Mouse (Mus musculus) left cerebral cortex, postnatal 25 days (tissue): Measurements from ENCODE around the gene Opn3. TPM values are rescaled to one million over a fixed set of nuclear protein-coding genes. Genes with fewer than 3 reads are reported as not detected.
A peak's percentile ranks its signal among the peaks of the same experiment; 100 is the strongest.

Source experiments
- DNase-seq, 2 experiments: peaks; one replicate each; pipeline ENCODE4 v3.0.0; 2022; ENCODE audit warnings: low spot score in 2 of 2, mixed read lengths in 1 of 2
- intact Hi-C: fragments of 180-260 bp; cut with DNase I; formaldehyde crosslinking; loops from one replicate; pipeline ENCODE4 v1.15.1; 2025
- total RNA-seq, 2 experiments: library from RNA; stranded (reverse); gene quantifications; 2 replicates each; pipeline ENCODE4 v1.2.3; 2021

Opn3 gene
- total RNA-seq, result 1 to 10 TPM; 8.2 to 8.9 TPM

DNA sequence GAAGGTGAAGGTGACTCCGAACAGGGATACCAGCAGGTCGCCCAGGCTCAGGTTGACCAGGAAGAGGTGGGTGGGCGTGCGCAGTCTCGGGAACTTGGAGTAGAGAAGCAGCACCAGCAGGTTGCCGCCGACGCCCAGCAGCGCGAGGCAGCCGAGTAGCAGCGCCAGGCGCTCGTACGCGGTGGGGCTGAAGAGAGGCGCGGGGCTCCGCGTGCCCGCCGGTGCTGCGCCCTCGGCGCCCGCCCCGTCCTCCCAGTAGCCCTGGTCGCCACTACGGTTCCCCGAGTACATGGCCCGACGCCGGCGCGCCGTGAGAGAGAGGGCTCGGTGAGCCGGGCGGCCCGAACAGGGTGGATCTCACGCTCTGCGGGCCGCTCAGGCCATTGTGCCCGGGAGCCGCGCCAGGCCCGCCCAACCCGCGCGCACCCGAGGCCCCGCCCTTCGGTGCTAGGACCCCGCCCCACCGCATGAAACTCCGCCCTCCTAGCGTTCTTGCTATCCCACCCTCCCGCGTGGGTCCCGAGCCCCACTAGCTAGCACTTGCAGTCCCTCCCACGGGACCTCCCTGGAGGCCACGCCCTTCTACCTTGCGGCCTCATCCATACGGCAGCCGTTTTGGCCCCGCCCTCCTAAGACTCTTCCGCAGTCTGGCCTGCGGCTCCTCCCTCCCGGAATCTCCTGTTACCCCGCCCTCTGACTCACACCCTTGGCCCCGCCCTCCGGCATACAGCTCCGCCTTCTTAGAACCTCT lies at the start of gene Opn3, which contains the start of gene Chml:
Opn3 (minus strand) TSS at position 531 of the 751 bp plus-strand sequence.
Chml (minus strand) TSS at position 656 of the 751 bp plus-strand sequence.
- peak; percentile 92 to 99 for DNase-seq
- intact Hi-C loops, result loop anchor here (1.0 to 5.0 kb wide), 2 partner anchors 67 to 175 kb away; partner anchors contain the start of gene Fh1

- no peak for DNase-seq
- intact Hi-C loops, result no loop called here
These were observed 33.2 kb upstream of the Opn3 start for GRCm38 (mm10) chr1:175725771-175726170.

- intact Hi-C loops, result no loop called here
- no peak for DNase-seq
These were observed 24.3 kb upstream of the Opn3 start for GRCm38 (mm10) chr1:175716832-175717231.

GRCm38 (mm10) chr1:175712338-175712909 lies 19.8 kb upstream of the Opn3 start:
- DNase-seq, result no peak
- intact Hi-C loops, result no loop called here

- DNase-seq, result no peak
- intact Hi-C loops, result no loop called here
These were observed 15.4 kb upstream of the Opn3 start for GRCm38 (mm10) chr1:175708013-175708412.

DNA sequence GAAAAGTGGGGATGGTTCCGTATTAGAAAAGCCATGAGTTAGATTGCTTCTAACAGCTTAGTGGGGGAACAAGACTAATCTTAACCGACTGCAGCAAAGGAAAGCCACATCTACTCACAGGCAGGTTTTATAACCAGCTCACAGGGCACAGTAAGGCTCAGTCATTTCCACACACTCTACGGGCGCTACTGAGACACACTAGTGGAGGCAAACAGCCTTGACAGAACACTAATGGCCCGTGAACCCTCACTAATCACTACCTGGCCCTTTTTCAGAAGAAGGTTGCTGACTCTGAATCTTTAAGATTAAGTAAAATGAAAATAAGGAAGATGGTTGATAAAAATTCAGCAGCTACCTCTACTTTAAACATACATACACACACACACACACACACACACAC lies 15.0 kb upstream of the Opn3 start:
- intact Hi-C loops, result no loop called here
- no peak for DNase-seq

DNA sequence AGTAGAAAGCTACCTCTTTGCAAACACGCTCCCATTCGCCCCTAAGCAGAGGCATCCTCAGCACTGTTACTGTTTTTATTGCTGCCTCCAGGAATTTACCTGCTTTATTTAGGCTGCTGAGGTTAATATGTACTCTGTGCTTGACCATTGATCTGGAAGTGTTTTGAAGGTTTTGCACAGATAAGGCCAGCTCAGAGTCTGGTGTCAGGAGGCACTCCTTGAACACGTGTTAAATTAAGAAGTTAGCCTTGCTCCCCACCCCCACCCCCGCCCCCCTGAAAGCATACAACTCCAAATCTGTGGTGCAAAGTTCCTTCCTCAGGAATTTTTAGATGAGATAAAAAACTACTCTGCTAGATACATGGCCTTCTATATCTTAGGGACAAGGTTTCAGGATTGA lies 8.6 kb upstream of the Opn3 start:
- no peak for DNase-seq
- intact Hi-C loops, result no loop called here

DNA sequence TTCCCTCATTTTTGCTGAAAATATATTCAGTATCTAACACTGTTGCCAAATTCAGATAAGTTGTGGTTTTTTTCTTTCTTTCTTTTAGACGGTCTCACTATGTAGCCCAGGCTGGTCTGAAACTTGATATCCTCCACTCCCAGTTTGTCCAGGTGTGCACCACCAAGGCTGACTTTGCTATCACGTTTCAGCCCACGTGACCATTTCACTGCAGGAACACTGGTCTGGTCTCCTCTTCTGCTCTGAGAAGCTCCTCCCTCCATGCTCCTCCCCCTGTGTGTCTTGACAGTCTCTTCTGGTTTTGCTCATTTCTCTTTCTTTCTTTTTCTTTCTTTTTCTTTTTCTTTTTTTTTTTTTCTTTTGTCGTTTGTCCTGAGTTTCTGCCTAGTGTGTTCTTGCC lies 7.2 kb upstream of the Opn3 start:
- intact Hi-C loops, result no loop called here
- no peak for DNase-seq

- intact Hi-C loops, result no loop called here
- DNase-seq, result no peak
These were observed 6.8 kb upstream of the Opn3 start for GRCm38 (mm10) chr1:175699375-175699774.

- intact Hi-C loops, result no loop called here
- no peak for DNase-seq
These were observed 5.7 kb upstream of the Opn3 start, which contains the start of gene Wdr64 for GRCm38 (mm10) chr1:175698293-175698692. Gene Wdr64, plus strand, starts transcription at chr1:175698593.

DNA sequence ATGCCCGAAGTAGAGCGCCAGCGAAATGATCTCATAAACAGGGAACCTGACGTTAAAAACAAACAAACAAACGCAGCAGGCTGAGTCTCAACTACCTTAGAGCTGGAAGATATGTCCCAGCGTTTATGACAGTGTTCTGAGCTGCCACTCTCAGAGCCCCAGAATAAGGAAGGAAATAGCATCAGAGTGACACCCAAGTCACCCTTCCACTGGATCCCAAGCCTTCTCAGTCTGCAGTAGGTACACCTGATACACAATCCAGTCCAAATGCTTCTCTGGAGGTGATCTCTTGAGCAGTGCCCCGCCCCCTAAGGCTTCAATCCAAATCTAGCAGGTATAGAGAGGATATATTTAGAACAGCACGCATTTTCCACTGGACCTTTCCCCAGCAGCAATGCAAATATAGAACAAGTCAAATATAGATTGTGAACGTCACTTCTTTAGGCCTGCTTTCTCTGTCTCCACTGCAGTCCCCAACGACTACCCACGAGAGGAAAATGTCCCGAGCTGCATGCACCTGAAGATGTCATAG lies 919 bp upstream of the Opn3 start:
- intact Hi-C loops, result loop anchor here (5.0 kb wide), 1 partner anchor 174 kb away; no protein-coding TSS in a partner anchor
- peak in 1 of 2 experiments; percentile 57 for DNase-seq

GRCm38 (mm10) chr1:175692997-175693361 lies 403 bp upstream of the Opn3 start:
- DNase-seq, result no peak
- intact Hi-C loops, result loop anchor here (1.0 to 5.0 kb wide), 2 partner anchors 68 to 174 kb away; partner anchors contain the start of gene Fh1

DNA sequence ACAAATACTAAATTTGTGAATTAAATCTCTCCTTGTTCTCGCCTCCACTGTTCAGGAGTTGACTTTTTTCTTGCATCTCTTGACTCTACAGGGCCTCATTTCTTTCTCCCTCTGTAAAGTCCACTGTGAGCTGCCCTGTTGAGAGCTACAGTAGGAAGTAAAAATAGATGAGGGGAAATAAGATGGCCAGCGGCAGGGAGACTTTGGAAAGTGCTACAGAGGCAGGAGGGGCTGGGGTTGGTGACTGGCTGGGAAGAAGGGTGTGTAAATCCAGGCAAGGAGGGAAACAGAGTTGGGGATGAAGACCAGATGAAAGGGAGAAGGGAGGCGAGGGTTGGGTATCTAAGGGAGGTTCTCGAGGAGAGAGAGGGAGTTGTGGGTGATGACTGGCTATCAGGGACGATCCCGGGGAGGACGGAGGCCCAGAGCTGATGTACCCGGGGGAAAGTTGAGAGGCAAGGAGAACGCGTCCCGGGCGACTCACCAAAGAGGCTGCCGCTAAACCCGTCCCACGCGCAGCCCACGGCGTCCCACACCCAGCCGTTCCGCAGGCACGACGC lies 810 bp downstream of the Opn3 start:
- no peak for DNase-seq
- intact Hi-C loops, result loop anchor here (1.0 to 5.0 kb wide), 2 partner anchors 66 to 176 kb away; partner anchors contain the start of gene Fh1

DNA sequence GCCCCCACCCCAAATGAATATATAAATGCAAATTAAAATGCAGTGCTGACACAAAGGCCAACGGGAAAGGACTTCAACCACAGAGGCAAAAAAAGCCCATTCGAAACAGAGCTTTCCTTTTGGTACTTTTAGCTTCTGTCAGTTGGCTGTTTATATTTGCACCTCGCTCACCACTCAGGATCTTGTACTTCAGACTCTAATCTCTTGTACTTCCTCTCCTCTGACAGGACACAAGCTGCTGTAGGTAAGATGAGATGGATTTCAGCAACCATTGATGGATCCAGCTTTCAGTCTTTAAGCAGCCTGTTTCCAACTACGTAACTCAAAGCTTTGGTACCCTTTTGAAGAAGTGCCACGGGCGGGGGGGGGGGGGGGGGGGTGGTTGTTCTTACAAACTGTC lies 11.6 kb downstream of the Opn3 start:
- no peak for DNase-seq
- intact Hi-C loops, result no loop called here

GRCm38 (mm10) chr1:175677459-175677858 lies 15.1 kb downstream of the Opn3 start:
- no peak for DNase-seq
- intact Hi-C loops, result no loop called here

DNA sequence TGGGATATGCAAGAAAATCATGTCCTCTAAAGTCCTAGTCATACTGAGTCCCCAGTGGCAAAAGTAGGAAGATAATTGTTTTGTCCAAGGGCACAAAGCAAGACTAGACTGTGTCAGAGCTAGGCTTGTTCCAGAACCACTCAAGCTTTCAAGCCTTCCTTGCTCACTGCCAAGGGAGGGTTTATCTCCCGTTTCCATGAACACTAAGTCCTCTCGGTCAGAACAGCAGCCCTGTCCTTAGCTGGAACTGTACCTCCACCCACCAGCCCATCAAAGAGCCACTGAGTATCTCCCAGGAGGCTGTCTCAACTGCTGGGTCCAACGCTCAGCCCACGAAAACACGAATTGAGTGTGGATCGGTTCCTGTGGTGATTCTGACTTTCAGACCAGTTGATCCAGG lies 17.5 kb downstream of the Opn3 start:
- intact Hi-C loops, result no loop called here
- no peak for DNase-seq

- DNase-seq, result no peak
- intact Hi-C loops, result loop anchor here (5.0 kb wide), 2 partner anchors 194 to 249 kb away; partner anchors contain the start of gene Gm38100
These were observed 18.8 kb downstream of the Opn3 start for GRCm38 (mm10) chr1:175673563-175674325.

DNA sequence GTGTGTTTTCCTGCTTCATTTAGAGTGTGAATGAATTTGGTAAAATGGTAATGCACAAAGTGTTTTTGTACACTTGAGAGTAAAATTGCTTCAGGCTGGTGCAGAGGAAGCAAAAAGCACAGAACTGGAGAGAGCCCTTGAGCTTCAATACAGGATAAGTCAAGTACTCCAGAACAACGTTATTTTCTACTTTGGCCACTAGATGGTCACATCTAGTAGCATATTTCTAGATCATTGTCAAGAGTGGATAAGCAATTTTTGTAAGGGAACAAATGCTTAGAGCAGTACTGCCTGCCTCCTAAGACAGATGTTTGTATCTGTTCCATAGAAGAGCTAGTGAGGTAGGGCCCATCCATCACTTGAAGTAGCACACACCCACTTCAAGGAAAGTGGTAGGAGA lies 20.9 kb downstream of the Opn3 start:
- DNase-seq, result no peak
- intact Hi-C loops, result loop anchor here (5.0 kb wide), 2 partner anchors 196 to 251 kb away; partner anchors contain the start of gene Gm38100

GRCm38 (mm10) chr1:175670042-175670441 lies 22.5 kb downstream of the Opn3 start:
- intact Hi-C loops, result loop anchor here (5.0 kb wide), 2 partner anchors 197 to 252 kb away; partner anchors contain the start of gene Gm38100
- no peak for DNase-seq
